Mouse (Mus musculus) adrenal gland, postnatal 14 days (tissue): ENCODE measurements at regions not wholly inside any gene's neighbourhood (a gene's known extent, or its start where the extent isn't known, plus 50 kb on each side); places are given as distances from the start of the nearest gene placed in this dataset.

Source experiments
- DNase-seq: peaks from one replicate; pipeline ENCODE4 v3.0.0; 2021; ENCODE audit warnings: mixed read lengths

GRCm38 (mm10) chr7:70574194-70574593 is 207.7 kb upstream of the Nr2f2 start:
- no peak for DNase-seq

GRCm38 (mm10) chr7:70565034-70565433 is 198.5 kb upstream of the Nr2f2 start:
- no peak for DNase-seq

- no peak for DNase-seq
These were observed 182.5 kb upstream of the Nr2f2 start for GRCm38 (mm10) chr7:70548936-70549450.

GRCm38 (mm10) chr7:70541881-70542665 is 175.5 kb upstream of the Nr2f2 start:
- no peak for DNase-seq

- no peak for DNase-seq
These were observed 172.6 kb upstream of the Nr2f2 start for GRCm38 (mm10) chr7:70539121-70539642.

GRCm38 (mm10) chr7:70536046-70536445 is 169.5 kb upstream of the Nr2f2 start:
- DNase-seq: no peak

- no peak for DNase-seq
These were observed 167.0 kb upstream of the Nr2f2 start for GRCm38 (mm10) chr7:70533552-70533951.

- DNase-seq: peak; percentile 12
These were observed 161.4 kb upstream of the Nr2f2 start for GRCm38 (mm10) chr7:70527921-70528320.

- no peak for DNase-seq
These were observed 158.8 kb upstream of the Nr2f2 start for GRCm38 (mm10) chr7:70525372-70525771.

- no peak for DNase-seq
These were observed 158.2 kb upstream of the Nr2f2 start for GRCm38 (mm10) chr7:70524744-70525143.

GRCm38 (mm10) chr7:70524251-70524650 is 157.7 kb upstream of the Nr2f2 start:
- no peak for DNase-seq

- peak; percentile 21 for DNase-seq
These were observed 150.2 kb upstream of the Nr2f2 start for GRCm38 (mm10) chr7:70516741-70517140.

- no peak for DNase-seq
These were observed 148.9 kb upstream of the Nr2f2 start for GRCm38 (mm10) chr7:70515341-70515851.

- DNase-seq: peak; percentile 39
These were observed 148.1 kb upstream of the Nr2f2 start for GRCm38 (mm10) chr7:70514666-70515065.

GRCm38 (mm10) chr7:70512354-70512753 is 145.8 kb upstream of the Nr2f2 start:
- no peak for DNase-seq

GRCm38 (mm10) chr7:70505671-70506181 is 139.2 kb upstream of the Nr2f2 start:
- DNase-seq: peak; percentile 61

- no peak for DNase-seq
These were observed 135.3 kb upstream of the Nr2f2 start for GRCm38 (mm10) chr7:70501821-70502220.

- no peak for DNase-seq
These were observed 130.1 kb upstream of the Nr2f2 start for GRCm38 (mm10) chr7:70496541-70497154.

GRCm38 (mm10) chr7:70484201-70484600 is 117.7 kb upstream of the Nr2f2 start:
- no peak for DNase-seq

- no peak for DNase-seq
These were observed 117.0 kb upstream of the Nr2f2 start for GRCm38 (mm10) chr7:70483536-70483935.

- no peak for DNase-seq
These were observed 115.3 kb upstream of the Nr2f2 start for GRCm38 (mm10) chr7:70481880-70482279.

- DNase-seq: no peak
These were observed 106.3 kb upstream of the Nr2f2 start for GRCm38 (mm10) chr7:70472786-70473185.

- no peak for DNase-seq
These were observed 104.0 kb upstream of the Nr2f2 start for GRCm38 (mm10) chr7:70470557-70470956.
